Mouse (Mus musculus) cortical plate, adult 2 months (tissue): ENCODE measurements around the gene Pecam1.

Source experiments
- CTCF ChIP-seq: fragments of 200-500 bp; IDR thresholded peaks from 2 replicates; pipeline ENCODE4 v1.5.1; 2011; ENCODE audit warnings: mild to moderate bottlenecking, control low read depth, low read length; ENCODE audit not compliant: insufficient read depth; ENCODE audit errors: extremely low read depth
- POLR2A ChIP-seq: fragments of 200-500 bp; IDR thresholded peaks from 2 replicates; pipeline ENCODE4 v1.6.1; 2011; ENCODE audit warnings: mild to moderate bottlenecking, low read length, control low read depth; ENCODE audit not compliant: insufficient read depth; ENCODE audit errors: extremely low read depth

DNA sequence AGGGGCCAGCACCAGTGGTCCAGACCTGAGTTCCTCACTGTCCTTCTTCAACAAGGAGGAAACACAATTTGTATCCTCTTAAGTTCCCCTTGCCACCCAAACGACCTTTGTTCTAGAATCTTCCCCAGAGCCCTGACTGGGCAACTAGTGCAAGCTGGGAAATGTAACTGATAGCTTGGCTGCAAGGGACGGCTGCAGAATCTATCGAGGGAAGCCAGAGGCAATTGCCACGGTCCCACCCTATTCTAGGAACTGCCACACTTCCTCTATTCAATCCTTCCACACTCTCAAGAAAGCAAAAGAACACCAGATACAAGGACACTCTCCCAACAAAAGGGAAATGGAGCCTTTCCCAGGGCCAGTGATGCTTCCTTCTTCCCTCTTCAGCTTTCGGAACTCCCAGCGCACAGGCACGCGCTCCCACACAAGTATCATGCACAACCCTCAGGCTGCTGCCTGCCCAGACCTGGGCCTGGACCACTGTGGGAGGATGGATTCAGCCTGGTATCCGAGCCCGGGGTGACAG is 75.2 kb downstream of the Pecam1 start:
- TF ChIP-seq CTCF = no peak
- no peak for TF ChIP-seq POLR2A
